Mouse (Mus musculus) forebrain, embryonic 12.5 days (tissue): ENCODE data around the gene Ubald1. TPM values are rescaled to one million over a fixed set of nuclear protein-coding genes. Genes with fewer than 3 reads are reported as not detected.

Experiments used
- ATAC-seq: fragments of 200-750 bp; cut with Nextera tagmentation; 2 replicates; pipeline ENCODE4 v1.8.0; 2017; ENCODE audit warnings: moderate TSS enrichment; ENCODE audit not compliant: low FRiP score
- H3K27ac ChIP-seq: fragments of 300-500 bp; sonication (generic); 2 replicates; pipeline ENCODE4 v1.5.1; 2016; ENCODE audit warnings: mild to moderate bottlenecking
- H3K27me3 ChIP-seq: fragments of 300-500 bp; sonication (generic); 2 replicates; pipeline ENCODE4 v1.6.1; 2016; ENCODE audit warnings: mild to moderate bottlenecking
- H3K36me3 ChIP-seq: fragments of 300-500 bp; sonication (generic); replicated peaks from 2 replicates; pipeline ENCODE4 v1.6.1; 2016; ENCODE audit warnings: mild to moderate bottlenecking
- H3K4me1 ChIP-seq: fragments of 300-500 bp; sonication (generic); 2 replicates; pipeline ENCODE4 v1.6.1; 2016
- H3K4me2 ChIP-seq: fragments of 300-500 bp; sonication (generic); 2 replicates; pipeline ENCODE4 v1.6.1; 2016; ENCODE audit warnings: mild to moderate bottlenecking, moderate library complexity
- H3K4me3 ChIP-seq: fragments of 300-500 bp; sonication (generic); replicated peaks from 2 replicates; pipeline ENCODE4 v1.5.1; 2016; ENCODE audit warnings: mild to moderate bottlenecking
- H3K9ac ChIP-seq: fragments of 300-500 bp; sonication (generic); 2 replicates; pipeline ENCODE4 v1.6.1; 2016; ENCODE audit warnings: mild to moderate bottlenecking
- H3K9me3 ChIP-seq: fragments of 300-500 bp; sonication (generic); 2 replicates; pipeline ENCODE4 v1.6.1; 2016
- WGBS: fragments of 180-500 bp; shearing (Covaris S2); methylation state at CpG from one replicate; pipeline ENCODE4 v1.1.7; 2016; 5-methylcytosine and 5-hydroxymethylcytosine counted together
- polyA plus RNA-seq: library from polyadenylated mRNA; unstranded; fragments of >200 nt; fragmentation: Nextera tagmentation; extraction: Ambion mirVana; gene quantifications from 2 replicates; pipeline ENCODE4 v1.2.1, GENCODE M21; 2016

Ubald1 gene
- polyA plus RNA-seq, 1 experiment from 2014 or later = 23.8 TPM

GRCm38 (mm10) chr16:4855046-4855650 is 25.0 kb downstream of the Ubald1 start:
- H3K9me3 ChIP-seq = no peaks in the 10 kb centered on the region
- no peak for ATAC-seq
- 81% methylated on average over 5 of the region's 5 CpGs for WGBS

GRCm38 (mm10) chr16:4850938-4851628 is 29.0 kb downstream of the Ubald1 start:
- Histone ChIP-seq H3K9ac (no peak overlapping the region), H3K27me3 (no peaks in the 10 kb centered on the region), H3K27ac (no peak overlapping the region), H3K4me3 (no peak overlapping the region), H3K9me3 (no peaks in the 10 kb centered on the region), H3K36me3 (no peaks in the 10 kb centered on the region), H3K4me1 (no peaks in the 10 kb centered on the region), H3K4me2 (no peak overlapping the region)
- WGBS = 77% methylated on average over 5 of the region's 5 CpGs
- ATAC-seq = no peak

More at GRCm38 (mm10) chr16:4855046-4855650, 25.0 kb downstream of the Ubald1 start:
- Histone ChIP-seq H3K27ac (no peak overlapping the region), H3K4me2 (no peak overlapping the region), H3K36me3 (no peaks in the 10 kb centered on the region), H3K4me1 (no peaks in the 10 kb centered on the region), H3K4me3 (no peak overlapping the region), H3K27me3 (no peaks in the 10 kb centered on the region), H3K9ac (no peak overlapping the region)

DNA sequence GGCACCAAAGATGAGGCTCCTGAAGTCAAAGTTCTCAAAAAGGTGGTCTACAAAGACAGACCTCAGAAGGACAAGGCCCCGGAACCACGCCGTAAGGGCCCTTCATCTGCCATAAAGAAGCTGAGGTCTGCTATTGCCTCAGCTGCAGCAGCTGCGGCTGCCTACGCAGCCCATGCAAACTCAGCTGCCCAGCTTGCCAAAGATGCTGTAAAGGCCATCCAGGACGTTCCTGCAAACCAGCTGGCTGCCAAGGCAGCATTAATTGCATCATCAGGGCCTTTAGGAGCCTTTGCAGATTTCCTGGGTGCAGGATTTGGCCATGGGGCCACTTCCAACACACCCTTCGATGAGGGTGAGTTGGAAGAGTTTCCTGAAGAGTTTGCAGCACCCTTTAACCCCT is 29.8 kb downstream of the Ubald1 start:
- H3K4me1 ChIP-seq = no peaks in the 10 kb centered on the region
- H3K4me3 ChIP-seq = no peak overlapping the region
- no peaks in the 10 kb centered on the region for H3K9me3 ChIP-seq
- H3K27ac ChIP-seq = no peak overlapping the region
- no peak for ATAC-seq
- H3K9ac ChIP-seq = no peak overlapping the region
- H3K36me3 ChIP-seq = no peaks in the 10 kb centered on the region
- 79% methylated on average over 7 of the region's 7 CpGs for WGBS
- H3K27me3 ChIP-seq = no peaks in the 10 kb centered on the region
- no peak overlapping the region for H3K4me2 ChIP-seq

GRCm38 (mm10) chr16:4848090-4848489 is 32.0 kb downstream of the Ubald1 start:
- 90% methylated on average over 2 of the region's 2 CpGs for WGBS
- Histone ChIP-seq H3K36me3 (no peaks in the 10 kb centered on the region), H3K9ac (no peak overlapping the region), H3K4me3 (no peak overlapping the region), H3K4me1 (no peaks in the 10 kb centered on the region), H3K4me2 (no peak overlapping the region), H3K27ac (no peak overlapping the region), H3K27me3 (no peaks in the 10 kb centered on the region), H3K9me3 (no peaks in the 10 kb centered on the region)
- ATAC-seq = no peak

DNA sequence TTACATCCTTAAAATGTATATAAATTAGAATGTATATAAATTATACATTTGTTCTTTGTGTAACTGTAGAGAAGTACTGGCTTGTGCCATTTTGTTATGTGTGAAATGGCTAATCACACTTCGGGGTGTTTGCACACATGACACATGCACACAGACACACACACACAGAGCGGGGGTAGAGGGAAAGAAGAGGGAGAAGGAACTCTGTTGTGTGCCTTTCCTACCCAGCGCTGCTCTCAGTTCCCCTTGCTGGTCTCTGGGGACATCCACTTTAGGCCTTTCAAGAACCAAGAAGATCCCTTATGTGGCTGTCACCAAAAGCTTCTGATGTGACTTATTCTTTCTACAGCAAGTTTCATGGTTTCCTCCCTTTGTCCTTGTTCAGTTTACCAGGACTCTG is 33.1 kb downstream of the Ubald1 start:
- Histone ChIP-seq H3K27me3 (no peaks in the 10 kb centered on the region), H3K27ac (no peak overlapping the region), H3K4me2 (no peak overlapping the region), H3K36me3 (no peaks in the 10 kb centered on the region), H3K9ac (no peak overlapping the region), H3K4me1 (no peaks in the 10 kb centered on the region), H3K4me3 (no peak overlapping the region), H3K9me3 (no peaks in the 10 kb centered on the region)
- no peak for ATAC-seq
- 87% methylated on average over 3 of the region's 3 CpGs for WGBS

DNA sequence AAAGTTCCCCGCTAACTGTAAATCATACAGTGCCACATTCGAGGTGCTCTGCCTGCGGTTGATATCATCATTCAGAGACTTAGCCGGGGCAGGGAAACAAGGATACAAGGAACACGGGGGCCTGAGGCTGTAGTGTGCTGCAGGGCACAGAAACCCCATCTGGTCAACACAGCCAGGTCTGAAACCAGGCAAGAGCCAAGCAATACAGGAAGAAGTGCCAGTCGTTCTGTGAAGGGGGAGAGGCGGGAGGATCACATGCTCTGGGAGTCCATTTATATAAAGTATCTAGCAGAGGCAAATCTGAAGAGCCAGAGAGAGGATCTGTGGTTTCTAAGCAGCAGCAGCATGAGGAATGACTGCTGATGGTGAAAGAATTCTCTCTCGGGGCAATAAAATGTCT is 39.9 kb downstream of the Ubald1 start:
- no peaks in the 10 kb centered on the region for H3K27me3 ChIP-seq
- no peaks in the 10 kb centered on the region; the same call in 1 of the 2 replicates for H3K4me1 ChIP-seq
- H3K9ac ChIP-seq = no peak overlapping the region
- H3K4me2 ChIP-seq = no peak overlapping the region
- no peak overlapping the region for H3K4me3 ChIP-seq
- no peaks in the 10 kb centered on the region for H3K9me3 ChIP-seq
- H3K36me3 ChIP-seq = no peaks in the 10 kb centered on the region
- WGBS = 86% methylated on average over 8 of the region's 8 CpGs
- ATAC-seq = no peak
- H3K27ac ChIP-seq = no peak overlapping the region

GRCm38 (mm10) chr16:4839552-4839951 is 40.6 kb downstream of the Ubald1 start:
- H3K36me3 ChIP-seq = no peaks in the 10 kb centered on the region
- 81% methylated on average over 3 of the region's 3 CpGs for WGBS

GRCm38 (mm10) chr16:4837631-4838030 is 42.5 kb downstream of the Ubald1 start:
- no peak for ATAC-seq
- H3K4me2 ChIP-seq = no peak overlapping the region
- no peaks in the 10 kb centered on the region for H3K27me3 ChIP-seq
- no peak overlapping the region for H3K27ac ChIP-seq
- no peaks in the 10 kb centered on the region for H3K36me3 ChIP-seq
- H3K9ac ChIP-seq = no peak overlapping the region
- no peaks in the 10 kb centered on the region; the same call in 1 of the 2 replicates for H3K4me1 ChIP-seq
- no peaks in the 10 kb centered on the region for H3K9me3 ChIP-seq
- 90% methylated on average over 3 of the region's 3 CpGs for WGBS
- H3K4me3 ChIP-seq = no peak overlapping the region

More at GRCm38 (mm10) chr16:4839552-4839951, 40.6 kb downstream of the Ubald1 start:
- no peak overlapping the region for H3K9ac ChIP-seq
- H3K9me3 ChIP-seq = no peaks in the 10 kb centered on the region
- no peaks in the 10 kb centered on the region for H3K27me3 ChIP-seq
- no peak overlapping the region for H3K4me2 ChIP-seq
- no peaks in the 10 kb centered on the region; the same call in 1 of the 2 replicates for H3K4me1 ChIP-seq
- no peak for ATAC-seq
- H3K4me3 ChIP-seq = no peak overlapping the region
- H3K27ac ChIP-seq = no peak overlapping the region

DNA sequence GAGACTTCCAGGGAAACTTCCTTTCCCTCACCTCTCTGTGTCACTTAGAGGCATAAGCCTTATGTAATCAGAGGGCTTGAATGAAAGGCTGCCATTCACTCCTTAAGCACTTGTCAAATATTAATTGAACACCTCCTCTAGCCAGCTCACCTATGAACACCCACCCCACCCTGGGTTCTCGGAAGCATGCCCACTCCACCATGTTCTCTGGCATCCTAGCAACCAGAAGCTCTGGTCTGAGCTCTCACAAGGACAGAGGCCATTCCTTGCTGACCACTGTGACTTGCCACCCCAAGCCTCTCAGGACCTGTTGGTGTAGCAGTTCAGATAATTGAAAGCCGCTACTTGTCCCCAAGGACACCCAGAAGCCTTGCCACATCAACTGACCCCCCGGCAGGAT is 44.9 kb downstream of the Ubald1 start, which contains the start of gene 4930562C15Rik:
TSS of gene 4930562C15Rik (plus strand) at position 226 of the 400 bp plus-strand sequence.
- Histone ChIP-seq H3K9ac (no peak within 1 kb of the TSS), H3K4me1 (no peaks in the 10 kb centered on the region), H3K9me3 (no peaks in the 10 kb centered on the region), H3K27ac (no peak within 1 kb of the TSS), H3K4me3 (no peak within 1 kb of the TSS), H3K27me3 (no peaks in the 10 kb centered on the region), H3K4me2 (no peak within 1 kb of the TSS), H3K36me3 (no peaks in the 10 kb centered on the region)
- WGBS = 90% methylated on average over 3 of the region's 3 CpGs
- no peak for ATAC-seq

DNA sequence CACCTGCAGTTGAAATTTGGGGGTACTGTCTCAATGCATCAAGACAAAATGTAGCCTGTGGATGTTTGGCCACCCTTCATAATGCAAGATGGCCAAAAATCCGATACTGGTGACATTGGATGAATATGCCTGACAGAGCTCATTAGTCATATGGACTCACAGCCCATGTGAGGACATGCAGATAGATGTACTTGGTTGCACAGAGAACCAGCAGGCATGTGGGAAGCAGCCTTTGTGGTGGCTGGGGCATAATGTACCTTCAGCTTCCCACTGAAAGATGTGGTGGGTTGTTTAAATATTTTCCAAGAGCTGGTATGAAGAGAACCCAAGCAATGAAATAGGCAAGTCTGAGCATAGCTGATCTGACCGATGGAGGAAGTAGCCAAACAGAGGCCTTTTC is 46.3 kb downstream of the Ubald1 start:
- Histone ChIP-seq H3K4me1 (no peaks in the 10 kb centered on the region), H3K4me3 (no peak overlapping the region), H3K36me3 (no peaks in the 10 kb centered on the region), H3K9ac (no peak overlapping the region), H3K9me3 (no peaks in the 10 kb centered on the region), H3K4me2 (no peak overlapping the region), H3K27me3 (no peaks in the 10 kb centered on the region), H3K27ac (no peak overlapping the region)
- 85% methylated on average over 2 of the region's 2 CpGs for WGBS
- ATAC-seq = no peak

- Histone ChIP-seq H3K4me2 (no peak overlapping the region), H3K27me3 (no peaks in the 10 kb centered on the region), H3K9ac (no peak overlapping the region), H3K4me1 (no peaks in the 10 kb centered on the region), H3K36me3 (no peaks in the 10 kb centered on the region), H3K9me3 (no peaks in the 10 kb centered on the region), H3K4me3 (no peak overlapping the region), H3K27ac (no peak overlapping the region)
- WGBS = 72% methylated on average over 15 of the region's 15 CpGs
- ATAC-seq = no peak
Measured at GRCm38 (mm10) chr16:4831650-4832419, 48.3 kb downstream of the Ubald1 start.

DNA sequence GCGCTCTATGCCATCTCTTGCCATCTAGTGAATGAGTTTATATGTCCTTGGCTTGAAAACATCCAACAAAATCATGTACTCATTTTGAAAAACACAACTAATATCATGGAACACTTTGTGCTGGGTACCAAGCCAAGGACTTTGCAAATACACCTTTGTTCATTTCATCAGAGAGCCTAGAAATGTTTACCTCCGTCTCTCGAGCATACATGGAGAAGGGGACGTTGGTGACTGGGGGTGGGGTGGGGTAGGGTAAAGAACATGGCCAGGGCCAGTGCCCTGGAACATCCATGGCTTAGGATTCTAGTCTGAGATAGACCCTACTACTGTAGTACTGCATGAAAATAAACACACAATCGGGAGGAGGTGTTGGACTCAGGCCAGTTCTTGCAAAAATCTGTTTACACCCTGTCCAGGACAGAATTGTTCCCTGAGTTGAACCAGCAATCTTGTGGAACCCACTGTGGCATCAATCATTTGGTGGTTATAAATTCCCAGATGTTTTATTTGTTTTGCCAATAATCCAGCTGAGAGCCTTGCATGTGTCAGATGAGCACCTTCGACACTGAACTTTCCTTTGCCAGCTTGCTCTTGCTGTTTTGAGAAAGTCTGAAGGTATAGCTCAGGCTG is 50.7 kb downstream of the Ubald1 start:
- 84% methylated on average over 6 of the region's 6 CpGs for WGBS
- no peaks in the 10 kb centered on the region for H3K27me3 ChIP-seq
- H3K27ac ChIP-seq = no peak overlapping the region
- ATAC-seq = no peak
- no peaks in the 10 kb centered on the region for H3K9me3 ChIP-seq
- H3K36me3 ChIP-seq = no peaks in the 10 kb centered on the region
- H3K4me3 ChIP-seq = no peak overlapping the region
- H3K9ac ChIP-seq = no peak overlapping the region
- H3K4me2 ChIP-seq = no peak overlapping the region
- no peaks in the 10 kb centered on the region for H3K4me1 ChIP-seq
